Mouse (Mus musculus): ENCODE measurements around the gene Pla2g4e.

Gene Pla2g4e

GRCm38 (mm10) chr2:120235947-120236640 is 9.0 kb downstream of the Pla2g4e start:
- DNase-seq (ENCODE audit: low read depth): no peak

- no peak for DNase-seq (ENCODE audit: low read depth)
Observed at GRCm38 (mm10) chr2:120235381-120235780, 9.8 kb downstream of the Pla2g4e start.

DNA sequence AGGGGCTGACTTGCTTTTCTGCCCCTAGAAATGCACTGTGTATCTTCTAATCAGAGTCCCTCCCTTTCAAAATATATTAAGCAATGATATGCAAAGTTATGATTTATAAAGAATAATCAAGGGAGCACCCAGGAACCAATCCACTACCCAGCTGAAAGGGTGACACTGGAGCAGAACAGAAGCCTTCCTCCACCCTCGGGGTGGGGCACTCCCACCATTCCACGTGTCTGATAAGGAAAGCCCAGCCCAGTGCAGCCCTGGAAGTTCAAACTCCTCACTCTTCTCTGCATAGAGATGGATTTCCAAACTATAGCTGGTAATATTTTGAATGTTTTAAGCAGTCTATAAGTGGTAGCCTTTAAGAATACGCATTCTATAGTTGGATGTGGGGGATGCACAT is 13.5 kb downstream of the Pla2g4e start:
- no peak for DNase-seq (ENCODE audit: low read depth)

GRCm38 (mm10) chr2:120214600-120214999 is 30.5 kb downstream of the Pla2g4e start:
- no peak for DNase-seq (ENCODE audit: low read depth)

DNA sequence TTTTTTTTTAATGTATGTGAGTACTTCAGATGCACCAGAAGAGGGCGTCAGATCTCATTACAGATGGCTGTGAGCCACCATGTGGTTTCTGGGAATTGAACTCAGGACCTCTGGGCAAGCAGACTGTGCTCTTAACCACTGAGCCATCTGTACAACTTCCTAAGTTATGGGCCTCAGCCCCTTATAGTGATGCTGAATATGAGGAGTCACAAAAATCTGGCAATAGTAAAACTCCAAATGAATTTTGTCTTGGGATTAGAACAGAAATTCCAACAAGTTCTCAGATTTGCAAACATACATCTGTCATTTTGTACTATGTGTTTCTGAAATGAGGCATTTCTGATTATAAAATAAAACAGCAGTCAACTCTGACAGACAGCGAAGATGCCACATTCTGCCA is 33.7 kb downstream of the Pla2g4e start:
- DNase-seq (ENCODE audit: low read depth): no peak

DNA sequence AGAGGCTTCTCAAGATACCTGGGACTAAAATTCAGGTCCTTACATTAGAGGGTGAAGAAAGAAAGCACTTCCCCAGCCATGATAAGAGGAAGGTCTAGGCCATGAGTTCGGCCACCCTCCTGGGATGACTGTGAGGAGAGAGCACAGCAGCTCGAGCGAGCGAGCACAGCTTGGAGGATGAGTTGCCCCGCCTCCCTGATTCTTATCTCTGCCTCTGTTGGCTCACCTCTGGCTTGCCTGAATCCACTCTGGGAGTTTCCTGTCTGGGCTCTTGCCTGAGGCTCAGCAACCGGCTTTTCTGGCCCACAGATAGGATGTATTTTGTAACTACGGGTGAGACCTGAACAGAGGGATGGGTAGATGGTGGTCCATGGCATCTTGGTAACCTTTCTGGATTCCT is 37.2 kb downstream of the Pla2g4e start:
- no peak for DNase-seq (ENCODE audit: low read depth)

GRCm38 (mm10) chr2:120207028-120207427 is 38.1 kb downstream of the Pla2g4e start:
- DNase-seq (ENCODE audit: low read depth): peak; percentile 61

DNA sequence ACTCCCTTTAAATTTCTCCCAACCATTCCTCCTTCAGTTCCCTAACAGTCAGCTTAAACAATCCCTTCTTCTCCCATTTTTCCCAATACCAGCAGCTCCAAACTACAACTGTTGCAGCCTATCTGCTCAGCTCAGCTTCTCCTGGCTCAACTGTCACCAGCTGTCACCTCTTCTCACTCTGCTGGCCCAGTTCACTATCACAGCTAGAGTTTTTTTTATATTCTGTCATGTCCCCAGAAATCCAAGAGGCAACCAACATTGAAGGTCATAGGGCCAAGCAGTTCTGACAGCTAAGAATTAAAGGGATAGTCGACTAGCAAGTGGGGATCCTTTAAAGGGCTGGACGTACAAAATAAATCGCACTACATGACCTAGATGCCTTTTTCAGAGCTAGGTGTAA is 41.4 kb downstream of the Pla2g4e start:
- DNase-seq (ENCODE audit: low read depth): no peak

GRCm38 (mm10) chr2:120200077-120200476 is 45.1 kb downstream of the Pla2g4e start:
- no peak for DNase-seq (ENCODE audit: low read depth)

- no peak for DNase-seq (ENCODE audit: low read depth)
Observed at GRCm38 (mm10) chr2:120188174-120188573, 57.0 kb downstream of the Pla2g4e start.

DNA sequence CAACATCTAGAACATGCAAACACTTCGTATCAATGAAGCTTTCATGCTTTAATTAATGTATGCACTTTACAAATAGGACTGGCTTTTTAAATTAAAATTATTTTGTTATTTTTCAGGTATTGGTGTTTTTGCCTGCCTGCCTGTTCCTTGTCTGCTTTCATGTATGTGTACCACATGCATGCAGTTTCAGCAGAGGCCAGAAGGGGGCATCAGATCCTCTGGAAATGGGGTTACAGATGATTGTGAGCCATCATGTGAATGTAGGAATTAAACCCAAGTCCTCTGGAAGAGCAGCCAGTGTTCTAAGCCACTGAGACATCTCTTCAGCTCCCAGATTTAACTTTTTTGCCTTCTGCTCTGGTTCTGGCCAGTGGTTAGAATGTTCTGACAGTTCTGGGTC is 57.6 kb downstream of the Pla2g4e start:
- no peak for DNase-seq (ENCODE audit: low read depth)

GRCm38 (mm10) chr2:120185527-120186276 is 59.4 kb downstream of the Pla2g4e start:
- DNase-seq (ENCODE audit: low read depth): no peak

GRCm38 (mm10) chr2:120178936-120179335 is 66.2 kb downstream of the Pla2g4e start:
- peak; percentile 42 for DNase-seq (ENCODE audit: low read depth)

GRCm38 (mm10) chr2:120173718-120174117 is 71.4 kb downstream of the Pla2g4e start:
- DNase-seq (ENCODE audit: low read depth): peak; percentile 87

GRCm38 (mm10) chr2:120171362-120171761 is 73.8 kb downstream of the Pla2g4e start:
- DNase-seq (ENCODE audit: low read depth): no peak

DNA sequence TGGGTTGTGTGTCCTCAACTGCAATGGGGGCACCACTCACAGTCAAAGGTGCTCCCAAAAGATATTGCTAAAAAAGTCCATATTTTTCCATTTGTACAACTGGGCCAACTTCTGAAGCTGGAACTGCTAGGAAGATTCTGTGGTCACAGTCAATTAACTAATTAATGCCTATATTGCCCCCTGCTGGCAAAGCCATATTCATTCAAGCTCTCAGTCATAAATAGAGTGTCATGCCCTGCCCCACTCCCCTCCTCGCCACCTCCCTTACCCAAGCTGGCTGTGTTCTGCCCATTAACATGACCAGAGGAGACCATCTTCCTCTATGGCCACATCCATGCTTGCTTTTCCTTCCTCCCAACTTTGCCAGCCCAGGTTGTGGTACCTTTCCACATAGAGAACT is 74.4 kb downstream of the Pla2g4e start:
- DNase-seq (ENCODE audit: low read depth): peak; percentile 67

GRCm38 (mm10) chr2:120169382-120169781 is 75.8 kb downstream of the Pla2g4e start:
- DNase-seq (ENCODE audit: low read depth): peak; percentile 59

GRCm38 (mm10) chr2:120167763-120168162 is 77.4 kb downstream of the Pla2g4e start:
- DNase-seq (ENCODE audit: low read depth): no peak

DNA sequence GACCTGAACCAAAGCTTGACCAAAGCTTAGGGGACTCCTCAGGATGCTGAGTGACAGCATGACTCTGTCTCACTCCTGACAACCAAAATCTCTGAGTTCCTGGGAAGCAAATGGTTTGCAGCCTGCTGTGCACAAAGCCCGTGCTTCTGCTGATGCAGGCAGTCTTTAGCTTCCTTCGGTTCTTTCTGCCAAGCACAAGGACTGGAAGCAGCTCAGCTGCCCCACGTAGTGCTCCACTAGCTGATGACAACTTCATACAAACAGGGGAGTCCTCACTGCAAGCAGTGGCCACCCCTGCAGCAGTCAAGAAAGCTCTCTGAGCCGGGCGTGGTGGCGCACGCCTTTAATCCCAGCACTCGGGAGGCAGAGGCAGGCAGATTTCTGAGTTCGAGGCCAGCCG is 79.7 kb downstream of the Pla2g4e start:
- DNase-seq (ENCODE audit: low read depth): no peak

- no peak for DNase-seq (ENCODE audit: low read depth)
Observed at GRCm38 (mm10) chr2:120159434-120159833, 85.7 kb downstream of the Pla2g4e start.

- DNase-seq (ENCODE audit: low read depth): no peak
Observed at GRCm38 (mm10) chr2:120158846-120159245, 86.3 kb downstream of the Pla2g4e start.

DNA sequence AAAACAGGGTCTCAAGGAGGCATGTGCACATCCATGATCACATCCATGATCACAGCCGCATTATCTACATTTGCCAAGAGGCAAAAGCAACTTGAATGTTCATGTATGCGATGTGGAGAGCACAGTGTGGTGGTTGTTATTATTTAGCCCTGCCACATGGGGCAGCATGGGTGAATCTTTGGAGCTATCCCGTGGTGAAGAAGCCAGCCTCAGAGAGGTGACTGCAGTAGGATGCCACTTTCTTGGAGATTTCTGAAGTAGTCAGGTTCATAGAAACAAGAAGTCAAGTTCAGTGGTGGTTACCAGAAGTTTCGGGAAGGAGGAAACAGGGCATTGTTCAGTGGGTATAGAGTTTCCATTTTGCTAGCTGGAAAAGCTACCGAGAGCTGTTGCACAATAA is 87.1 kb downstream of the Pla2g4e start:
- no peak for DNase-seq (ENCODE audit: low read depth)

- no peak for DNase-seq (ENCODE audit: low read depth)
Observed at GRCm38 (mm10) chr2:120157606-120158005, 87.5 kb downstream of the Pla2g4e start.
